Mouse (Mus musculus): ENCODE data around the gene Crcp.

The Crcp gene

DNA sequence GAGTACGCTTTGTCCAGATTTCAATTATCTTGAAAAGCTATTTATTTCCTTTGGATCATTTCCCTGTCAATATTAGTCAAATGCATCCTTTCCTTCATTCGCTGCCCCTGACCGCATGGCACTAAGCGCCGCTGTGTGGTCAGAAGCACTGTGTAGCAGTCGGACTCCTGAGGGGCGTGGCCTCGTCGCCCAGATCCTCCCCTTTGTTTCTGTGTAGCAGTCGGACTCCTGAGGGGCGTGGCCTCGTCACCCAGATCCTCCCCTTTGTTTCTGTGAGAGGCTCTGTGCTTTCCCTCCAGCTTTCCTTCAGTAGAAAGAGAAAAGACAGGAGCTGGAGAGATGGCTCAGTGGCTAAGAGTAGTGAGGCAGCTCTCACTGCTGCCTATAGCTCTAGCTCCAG is 67.7 kb downstream of the Crcp start:
- in situ Hi-C loops (cut with MboI, MseI): no loop called here

DNA sequence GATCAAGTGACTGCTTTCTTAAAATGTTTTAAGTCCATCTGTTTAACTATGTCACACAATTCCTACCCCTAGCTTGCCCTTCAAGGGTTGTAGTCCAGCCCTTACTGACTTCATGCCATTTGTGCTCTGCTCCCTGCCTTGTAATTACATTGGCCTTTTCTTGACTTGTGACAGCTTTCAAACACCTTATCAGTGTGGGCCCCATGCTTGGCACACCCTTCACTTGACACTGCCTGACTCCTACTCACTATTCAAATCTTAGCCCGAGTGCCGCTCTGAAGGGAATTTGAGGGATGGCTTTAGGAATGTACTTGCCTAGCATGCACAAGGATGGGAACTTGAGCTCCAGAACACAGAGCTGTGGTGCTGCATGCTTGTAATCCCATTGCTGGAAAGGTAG is 68.7 kb downstream of the Crcp start:
- in situ Hi-C loops (cut with MboI, MseI): no loop called here

DNA sequence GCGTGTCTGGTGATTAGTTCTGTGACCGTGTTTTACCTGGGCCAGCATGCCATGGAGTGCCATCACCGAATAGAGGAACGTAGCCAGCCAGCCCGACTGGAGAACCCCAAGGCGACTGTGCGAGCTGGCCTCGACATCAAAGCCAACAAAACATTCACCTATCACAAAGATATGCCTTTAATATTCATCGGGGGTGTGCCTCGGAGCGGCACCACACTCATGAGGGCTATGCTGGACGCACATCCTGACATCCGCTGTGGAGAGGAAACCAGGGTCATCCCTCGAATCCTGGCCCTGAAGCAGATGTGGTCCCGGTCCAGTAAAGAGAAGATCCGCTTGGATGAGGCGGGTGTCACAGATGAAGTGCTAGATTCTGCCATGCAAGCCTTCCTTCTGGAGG is 72.6 kb downstream of the Crcp start:
- in situ Hi-C loops (cut with MboI, MseI): no loop called here

DNA sequence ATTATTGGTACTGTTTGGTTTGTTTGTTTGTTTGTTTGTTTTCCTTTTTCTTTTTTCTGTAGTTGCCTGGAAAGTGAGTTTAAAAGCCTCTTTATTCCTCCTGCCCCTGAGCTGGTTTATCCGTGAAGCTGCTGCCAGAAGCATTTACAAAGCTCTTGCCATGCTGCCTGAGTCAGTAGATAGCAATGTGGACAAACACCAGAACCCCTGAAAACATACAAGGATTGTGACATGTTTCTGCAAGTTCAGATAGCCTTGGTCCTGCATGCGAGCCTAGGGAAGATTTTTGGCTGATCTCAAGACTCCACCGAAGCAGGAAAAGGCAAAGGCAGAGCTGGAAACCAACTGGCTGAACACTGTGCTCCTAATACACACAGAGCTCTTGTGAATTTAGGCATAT is 80.3 kb downstream of the Crcp start:
- in situ Hi-C loops (cut with MboI, MseI): no loop called here
